Mouse (Mus musculus) CD4-positive helper T cell, adult 2 months (primary cell): ENCODE results near the gene Plvap.
A peak's percentile ranks its signal among the peaks of the same experiment; 100 is the strongest.

Experiments used
- DNase-seq: peaks from one replicate; pipeline ENCODE4 v3.0.0-alpha.2; 2012; ENCODE audit warnings: low read depth, missing footprints, low spot score

Gene Plvap

GRCm38 (mm10) chr8:71526272-71526671 lies 14.7 kb upstream of the Plvap start:
- no peak for DNase-seq

- DNase-seq = no peak
Observed at GRCm38 (mm10) chr8:71525226-71526050, 13.9 kb upstream of the Plvap start, which contains the start of gene Ccdc194. TSS of gene Ccdc194 (minus strand) at chr8:71525711.

- DNase-seq = peak; percentile 91
Observed at GRCm38 (mm10) chr8:71521634-71522033, 10.1 kb upstream of the Plvap start.

- DNase-seq = peak; percentile 73
Observed at GRCm38 (mm10) chr8:71519037-71519825, 7.7 kb upstream of the Plvap start.

DNA sequence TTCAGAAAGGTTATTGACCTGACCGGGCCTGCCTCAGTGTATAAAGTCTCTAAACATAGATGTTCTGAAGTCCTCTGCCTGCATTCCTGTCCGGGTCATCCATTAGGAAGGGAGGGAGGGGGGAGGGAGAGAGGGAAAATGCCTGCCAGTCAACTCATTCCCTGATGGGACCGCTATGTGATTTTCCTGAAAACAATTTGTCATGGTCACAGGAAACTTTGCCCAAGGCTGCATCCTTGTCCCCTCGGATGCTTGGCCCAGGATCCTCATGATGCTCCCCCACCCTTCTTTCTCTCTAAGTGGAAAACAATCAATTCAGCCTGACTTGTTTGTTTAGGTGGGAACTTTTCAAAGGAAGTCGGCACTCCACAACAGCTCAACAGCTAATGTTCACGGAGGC lies 5.2 kb upstream of the Plvap start:
- no peak for DNase-seq

DNA sequence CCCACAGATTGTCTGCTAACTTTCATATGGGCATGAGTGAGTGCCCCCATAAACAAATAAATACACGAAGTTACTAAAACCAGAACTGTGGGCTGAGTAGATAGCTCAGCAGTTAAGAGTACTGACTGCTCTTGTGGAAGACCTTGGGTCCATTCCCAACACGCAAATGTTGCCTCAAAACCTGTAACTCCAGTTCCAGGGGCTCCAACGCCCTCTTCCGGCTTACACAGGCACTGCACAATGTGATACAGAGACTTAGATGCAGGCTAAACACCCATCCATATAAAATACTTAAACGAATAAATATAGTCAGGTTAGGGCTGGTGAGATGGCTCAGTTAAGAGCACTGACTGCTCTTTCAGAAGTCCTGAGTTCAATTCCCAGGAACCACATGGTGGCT lies 3.5 kb upstream of the Plvap start:
- DNase-seq = no peak

DNA sequence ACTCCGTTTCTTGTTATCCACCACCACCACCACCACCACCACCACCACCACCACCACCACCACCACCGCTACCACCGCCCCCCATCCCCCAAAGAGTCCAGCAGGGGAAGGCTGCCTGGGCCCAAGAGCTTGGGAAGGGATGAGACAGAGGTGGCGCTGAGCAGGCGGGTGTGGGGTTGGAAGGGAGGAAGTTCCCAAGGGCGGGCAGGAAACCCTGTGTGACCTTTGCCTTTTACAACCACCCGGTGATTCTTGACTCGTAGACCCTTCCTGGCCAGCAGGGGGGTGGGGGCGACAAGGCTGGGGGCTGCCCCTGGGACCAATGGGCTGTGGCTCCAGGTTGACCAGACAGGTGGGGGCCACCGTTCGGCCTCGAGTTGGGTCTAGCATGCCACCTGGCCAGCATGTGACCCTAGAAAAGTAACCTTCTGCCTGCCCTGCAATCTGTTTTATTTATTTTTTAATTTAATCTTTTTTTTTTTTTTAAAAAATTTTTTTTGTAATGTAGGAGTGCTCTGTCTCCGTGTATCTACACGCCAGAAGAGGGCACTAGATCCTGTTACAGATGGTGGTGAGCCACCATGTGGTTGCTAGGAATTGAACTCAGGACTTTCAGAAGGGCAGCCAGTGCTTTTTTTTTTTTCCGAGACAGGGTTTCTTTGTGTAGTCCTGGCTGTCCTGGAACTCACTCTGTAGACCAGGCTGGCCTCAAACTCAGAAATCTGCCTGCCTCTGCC lies 1.6 kb upstream of the Plvap start:
- DNase-seq = no peak

- DNase-seq = no peak
Observed at GRCm38 (mm10) chr8:71509316-71509715, 2.2 kb downstream of the Plvap start.

GRCm38 (mm10) chr8:71507589-71508104 lies 3.9 kb downstream of the Plvap start:
- DNase-seq = peak; percentile 39

GRCm38 (mm10) chr8:71505979-71506378 lies 5.6 kb downstream of the Plvap start:
- DNase-seq = no peak

GRCm38 (mm10) chr8:71505326-71505725 lies 6.2 kb downstream of the Plvap start:
- DNase-seq = no peak

GRCm38 (mm10) chr8:71504349-71504748 lies 7.2 kb downstream of the Plvap start:
- DNase-seq = no peak

DNA sequence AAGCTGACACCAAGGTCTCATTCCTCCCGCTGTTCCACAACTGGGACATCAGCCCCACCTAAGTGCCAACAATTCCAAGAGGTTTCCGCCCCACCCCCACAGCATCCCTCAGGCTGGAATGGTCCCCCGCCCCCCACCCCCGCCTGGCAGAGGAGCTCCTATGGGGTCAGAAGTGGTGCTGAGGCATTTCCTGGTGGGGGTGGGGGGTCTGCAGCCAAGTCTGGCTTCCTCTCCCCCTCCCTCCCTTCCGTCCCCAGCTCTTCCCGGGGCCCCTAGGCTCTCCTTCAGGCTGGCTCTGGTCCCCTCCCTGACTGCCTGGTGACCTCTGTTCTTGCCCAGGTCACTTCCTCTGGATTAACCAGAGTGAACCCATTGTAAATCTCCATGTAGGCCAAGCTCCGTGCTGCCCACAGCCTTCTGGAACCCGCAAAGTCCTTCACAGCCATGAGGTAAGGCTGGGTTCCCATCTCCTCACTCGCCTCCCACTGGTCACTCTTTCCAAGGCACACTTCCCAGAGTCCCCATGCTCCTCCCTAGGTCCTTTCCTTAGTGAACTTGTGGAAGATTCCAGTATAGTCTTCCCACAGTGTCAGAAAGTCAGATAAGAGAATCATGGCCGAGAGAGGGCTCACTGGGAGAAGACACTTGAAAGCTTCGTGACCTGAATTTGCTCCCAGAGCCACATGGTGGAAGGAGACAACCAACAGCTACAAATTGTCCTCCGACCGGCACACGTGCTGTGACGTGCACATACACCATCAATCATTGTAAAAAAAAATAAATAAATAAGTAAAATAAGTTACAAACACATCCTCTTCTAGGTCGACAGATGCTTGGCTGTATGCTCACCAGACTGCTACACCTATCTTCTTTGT lies 12.5 kb downstream of the Plvap start:
- DNase-seq = no peak

- no peak for DNase-seq
Observed at GRCm38 (mm10) chr8:71497881-71498501, 13.6 kb downstream of the Plvap start.

GRCm38 (mm10) chr8:71497077-71497645 lies 14.4 kb downstream of the Plvap start:
- no peak for DNase-seq

- DNase-seq = no peak
Observed at GRCm38 (mm10) chr8:71496481-71496880, 15.1 kb downstream of the Plvap start.

DNA sequence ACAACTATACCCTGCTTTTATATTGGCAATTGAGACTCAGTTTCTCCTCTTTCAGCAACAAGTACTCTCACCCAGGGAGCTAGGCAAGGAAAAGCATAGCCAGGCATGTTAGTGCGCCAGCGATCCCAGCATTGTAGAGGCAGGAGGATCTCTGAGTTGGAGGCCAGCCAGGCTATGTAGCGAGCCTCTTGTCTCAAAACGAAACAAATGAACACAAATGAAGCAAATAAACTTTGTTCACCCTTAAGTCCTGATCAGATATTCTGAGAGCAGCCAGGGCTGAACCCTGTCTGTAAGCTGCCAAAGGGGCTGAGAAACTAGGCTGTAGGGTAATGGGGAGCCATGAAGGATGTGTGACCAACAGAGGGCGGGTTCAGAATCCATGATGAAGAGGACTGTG lies 15.7 kb downstream of the Plvap start:
- DNase-seq = no peak

DNA sequence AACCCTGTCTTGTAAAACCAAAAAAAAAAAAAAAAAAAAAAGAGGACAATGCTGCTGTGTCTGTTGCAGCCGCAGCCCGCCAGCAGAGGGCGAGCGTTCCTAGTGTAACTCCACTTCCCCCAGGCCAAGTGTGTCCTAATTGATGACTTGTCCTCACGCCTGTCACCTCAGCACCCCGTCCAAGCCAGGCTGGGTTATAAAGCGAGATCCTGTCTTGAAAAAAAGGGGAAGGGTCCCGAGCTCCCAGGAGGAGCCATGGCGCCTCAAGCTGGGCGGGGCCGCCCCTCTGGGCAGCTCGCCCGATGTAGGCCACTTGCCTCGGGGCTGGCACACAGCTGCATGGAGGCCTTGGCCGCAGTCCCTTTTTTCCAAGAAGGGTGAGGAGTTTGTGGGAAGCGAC lies 16.5 kb downstream of the Plvap start:
- peak; percentile 82 for DNase-seq

GRCm38 (mm10) chr8:71488454-71488853 lies 23.1 kb downstream of the Plvap start:
- peak; percentile 94 for DNase-seq
